Mouse (Mus musculus): ENCODE data around the gene Pdha2.

- no peak for TF ChIP-seq CTCF (IDR thresholded peaks at IDR 0.05; ENCODE audit: low read depth, low read length)
- TF ChIP-seq POLR2A (IDR thresholded peaks at IDR 0.05; ENCODE audit: borderline replicate concordance, low read depth, low read length): no peak
These were observed 25.9 kb upstream of the Pdha2 start for GRCm38 (mm10) chr3:141238071-141238470.

All from bone marrow macrophage, adult 2 months (primary cell).